Mouse (Mus musculus): ENCODE results near the gene 9030612E09Rik. TPM values are rescaled to one million over a fixed set of nuclear protein-coding genes. Genes with fewer than 3 reads are reported as not detected.

The 9030612E09Rik gene
- polyA plus RNA-seq, 1 experiment: not detected

DNA sequence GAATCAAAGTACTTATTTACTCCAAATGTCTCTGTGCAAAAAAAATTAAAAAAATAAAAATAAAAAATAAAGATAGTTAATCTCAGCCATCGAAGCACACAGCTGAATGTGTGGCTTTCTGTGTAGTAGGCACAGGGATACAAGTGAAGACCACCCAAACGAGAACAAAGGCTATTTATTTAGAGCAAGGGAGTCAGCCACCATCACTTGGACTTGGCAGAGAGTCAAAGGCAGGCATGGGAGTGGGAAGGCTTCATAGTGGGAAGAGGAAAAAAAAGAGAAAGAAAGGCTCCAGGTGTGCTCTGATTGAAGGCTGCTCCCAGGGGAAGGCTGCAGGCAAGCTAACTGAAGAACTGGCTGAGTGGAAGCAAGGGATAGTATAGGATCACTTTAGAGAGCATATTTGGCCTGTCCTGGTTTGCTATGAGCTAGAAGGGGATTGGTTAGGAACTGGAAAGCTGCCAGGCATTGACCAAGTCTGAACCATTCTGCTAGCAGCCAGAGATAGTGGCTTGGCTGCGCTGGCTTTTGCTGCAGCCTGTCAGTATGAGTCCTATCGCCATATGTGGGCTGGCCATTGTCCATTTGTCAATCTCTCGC lies 5.9 kb downstream of the 9030612E09Rik start:
- H3K9me3 ChIP-seq: peaks cover 11% of the 10 kb centered on the region
- peaks cover 50% of the 10 kb centered on the region for H3K27me3 ChIP-seq (replicated peaks)
- peaks cover 1% of the 10 kb centered on the region for H3K4me1 ChIP-seq
- no peaks in the 10 kb centered on the region for H3K36me3 ChIP-seq (replicated peaks; ENCODE audit: low read length)
- TF ChIP-seq GATA1 (IDR thresholded peaks at IDR 0.05; ENCODE audit: borderline replicate concordance, low read length): no peak
- no peak for TF ChIP-seq FLI1 (IDR thresholded peaks at IDR 0.05; ENCODE audit: low read length)
- no peak overlapping the region for H3K4me3 ChIP-seq (replicated peaks)

GRCm38 (mm10) chr10:43200206-43200605 lies 25.7 kb downstream of the 9030612E09Rik start:
- Histone ChIP-seq H3K4me1 (no peaks in the 10 kb centered on the region), H3K4me3 (replicated peaks) (no peak overlapping the region), H3K36me3 (replicated peaks; ENCODE audit: low read length) (no peaks in the 10 kb centered on the region), H3K27me3 (replicated peaks) (no peaks in the 10 kb centered on the region), H3K9me3 (peaks cover 36% of the 10 kb centered on the region)
- TF ChIP-seq FLI1 (IDR thresholded peaks at IDR 0.05; ENCODE audit: low read length): no peak
- TF ChIP-seq GATA1 (IDR thresholded peaks at IDR 0.05; ENCODE audit: borderline replicate concordance, low read length): no peak

- Histone ChIP-seq H3K4me1 (peaks cover 8% of the 10 kb centered on the region), H3K9me3 (peaks cover 24% of the 10 kb centered on the region), H3K4me3 (replicated peaks) (no peak overlapping the region), H3K27me3 (replicated peaks) (no peaks in the 10 kb centered on the region), H3K36me3 (replicated peaks; ENCODE audit: low read length) (no peaks in the 10 kb centered on the region)
- TF ChIP-seq GATA1 (IDR thresholded peaks at IDR 0.05; ENCODE audit: borderline replicate concordance, low read length) (no peak), FLI1 (IDR thresholded peaks at IDR 0.05; ENCODE audit: low read length) (no peak)
These were observed 29.4 kb downstream of the 9030612E09Rik start for GRCm38 (mm10) chr10:43203865-43204264.

GRCm38 (mm10) chr10:43211866-43212265 lies 37.4 kb downstream of the 9030612E09Rik start:
- no peaks in the 10 kb centered on the region for H3K36me3 ChIP-seq (replicated peaks; ENCODE audit: low read length)
- H3K4me3 ChIP-seq (replicated peaks): no peak overlapping the region
- H3K9me3 ChIP-seq: 0 out of 2 replicates have a peak, but pooled peaks cover 3% of the 10 kb centered on the region
- H3K27me3 ChIP-seq (replicated peaks): no peaks in the 10 kb centered on the region
- H3K4me1 ChIP-seq: peaks cover 27% of the 10 kb centered on the region
- TF ChIP-seq GATA1 (IDR thresholded peaks at IDR 0.05; ENCODE audit: borderline replicate concordance, low read length) (no peak), FLI1 (IDR thresholded peaks at IDR 0.05; ENCODE audit: low read length) (no peak)

DNA sequence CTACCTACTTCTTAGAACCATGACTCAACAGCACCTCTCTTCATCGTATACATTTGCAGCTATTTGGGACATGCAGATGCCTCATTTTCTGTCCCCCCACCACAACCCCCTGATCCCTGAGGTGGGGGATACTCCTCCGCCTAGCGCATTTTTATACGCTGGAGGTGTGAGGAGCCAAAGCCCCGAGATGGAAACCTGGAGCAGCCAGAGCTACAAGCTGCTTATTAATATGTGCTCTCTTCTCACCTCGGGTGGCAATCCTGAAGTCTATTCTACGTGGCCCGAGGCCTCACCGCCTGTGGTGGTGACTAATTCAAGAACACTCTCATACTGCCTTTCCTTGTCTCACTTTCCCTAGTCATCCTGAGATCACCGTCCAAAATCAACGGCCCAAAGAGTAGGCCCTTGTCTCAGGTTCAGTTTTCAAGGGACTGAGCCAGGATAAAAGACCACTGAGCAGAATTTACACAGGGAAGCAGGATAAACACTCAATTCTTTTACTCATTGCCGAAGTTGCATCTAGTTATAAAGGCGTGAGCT lies 42.9 kb downstream of the 9030612E09Rik start:
- no peak for TF ChIP-seq FLI1 (IDR thresholded peaks at IDR 0.05; ENCODE audit: low read length)
- no peak for TF ChIP-seq GATA1 (IDR thresholded peaks at IDR 0.05; ENCODE audit: borderline replicate concordance, low read length)
- H3K4me1 ChIP-seq: peaks cover 50% of the 10 kb centered on the region
- H3K4me3 ChIP-seq (replicated peaks): no peak overlapping the region
- no peaks in the 10 kb centered on the region for H3K9me3 ChIP-seq
- H3K36me3 ChIP-seq (replicated peaks; ENCODE audit: low read length): no peaks in the 10 kb centered on the region
- H3K27me3 ChIP-seq (replicated peaks): no peaks in the 10 kb centered on the region

DNA sequence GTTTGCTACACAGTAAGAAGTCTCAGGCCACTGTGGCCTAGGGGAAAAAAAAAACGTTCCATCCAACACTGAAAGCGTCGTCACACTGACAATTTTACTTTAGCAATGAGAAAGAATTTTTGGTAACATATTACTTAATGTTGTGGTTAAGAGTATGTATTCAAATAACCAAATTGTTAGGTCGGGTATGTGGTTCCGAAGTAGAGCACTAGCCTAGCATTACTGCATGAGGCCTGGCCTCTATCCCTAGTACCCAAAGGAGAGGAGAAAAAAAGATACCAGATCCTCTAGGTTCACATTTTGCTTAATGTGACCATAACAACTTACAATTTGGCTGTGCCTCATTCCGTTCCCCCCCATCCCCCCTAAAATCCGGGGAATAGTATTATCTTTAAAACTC lies 46.0 kb downstream of the 9030612E09Rik start:
- no peaks in the 10 kb centered on the region for H3K27me3 ChIP-seq (replicated peaks)
- H3K4me3 ChIP-seq (replicated peaks): peak overlapping the region; percentile 92
- H3K9me3 ChIP-seq: no peaks in the 10 kb centered on the region
- H3K4me1 ChIP-seq: peaks cover 33% of the 10 kb centered on the region
- H3K36me3 ChIP-seq (replicated peaks; ENCODE audit: low read length): no peaks in the 10 kb centered on the region
- TF ChIP-seq GATA1 (IDR thresholded peaks at IDR 0.05; ENCODE audit: borderline replicate concordance, low read length) (no peak), FLI1 (IDR thresholded peaks at IDR 0.05; ENCODE audit: low read length) (no peak)

GRCm38 (mm10) chr10:43220910-43221625 lies 46.6 kb downstream of the 9030612E09Rik start, which contains the start of gene Pdss2:
Gene Pdss2, plus strand, starts transcription at chr10:43221486.
- Histone ChIP-seq H3K4me1 (peaks cover 36% of the 10 kb centered on the region), H3K9me3 (no peaks in the 10 kb centered on the region), H3K4me3 (replicated peaks) (peak within 1 kb of the TSS; percentile 92), H3K36me3 (replicated peaks; ENCODE audit: low read length) (peaks cover 6% of the 10 kb centered on the region), H3K27me3 (replicated peaks) (no peaks in the 10 kb centered on the region)
- TF ChIP-seq FLI1 (IDR thresholded peaks at IDR 0.05; ENCODE audit: low read length): no peak
- no peak for TF ChIP-seq GATA1 (IDR thresholded peaks at IDR 0.05; ENCODE audit: borderline replicate concordance, low read length)

- peaks cover 42% of the 10 kb centered on the region for H3K4me1 ChIP-seq
- TF ChIP-seq GATA1 (IDR thresholded peaks at IDR 0.05; ENCODE audit: borderline replicate concordance, low read length) (no peak), FLI1 (IDR thresholded peaks at IDR 0.05; ENCODE audit: low read length) (no peak)
- peak overlapping the region; percentile 92 for H3K4me3 ChIP-seq (replicated peaks)
- H3K36me3 ChIP-seq (replicated peaks; ENCODE audit: low read length): peaks cover 12% of the 10 kb centered on the region
- H3K27me3 ChIP-seq (replicated peaks): no peaks in the 10 kb centered on the region
- H3K9me3 ChIP-seq: no peaks in the 10 kb centered on the region
These were observed 47.2 kb downstream of the 9030612E09Rik start for GRCm38 (mm10) chr10:43221659-43222058.

DNA sequence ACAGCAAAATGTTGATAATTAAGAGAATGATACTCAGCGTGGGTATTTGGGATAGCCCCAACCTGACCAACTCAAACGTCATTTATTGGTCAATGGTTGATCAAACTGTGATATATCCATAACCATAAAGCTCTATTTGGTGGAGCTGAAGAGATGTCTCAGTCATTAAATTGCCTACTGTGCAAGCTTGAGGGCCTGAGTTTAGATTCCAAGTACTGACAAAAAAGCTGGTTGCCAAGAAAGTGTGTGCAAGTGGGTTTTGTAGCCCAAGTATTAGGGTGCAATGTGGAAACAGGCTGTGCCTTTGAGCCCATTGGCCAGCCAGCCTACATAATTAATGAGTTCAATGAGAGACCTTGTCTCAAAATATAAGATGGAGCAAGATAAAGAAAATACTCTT lies 48.9 kb downstream of the 9030612E09Rik start:
- Histone ChIP-seq H3K9me3 (no peaks in the 10 kb centered on the region), H3K36me3 (replicated peaks; ENCODE audit: low read length) (peaks cover 19% of the 10 kb centered on the region), H3K4me3 (replicated peaks) (no peak overlapping the region), H3K27me3 (replicated peaks) (no peaks in the 10 kb centered on the region), H3K4me1 (peaks cover 38% of the 10 kb centered on the region)
- TF ChIP-seq FLI1 (IDR thresholded peaks at IDR 0.05; ENCODE audit: low read length) (no peak), GATA1 (IDR thresholded peaks at IDR 0.05; ENCODE audit: borderline replicate concordance, low read length) (no peak)

Other genes with a start within 250 kb of the 9030612E09Rik start
- 0.28 TPM in 1 of 2 replicates, not detected in the other for gene Sobp, start 174 bp upstream of the 9030612E09Rik start, polyA plus RNA-seq (2012; ENCODE audit: insufficient read depth, low replicate concordance)
- 2.0 and 3.9 TPM in 2 replicates for gene Pdss2, start 46.8 kb downstream of the 9030612E09Rik start, polyA plus RNA-seq (2012; ENCODE audit: insufficient read depth, low replicate concordance)

Measured in megakaryocyte, embryonic 14.5 days (primary cell).